10 mouse cellular contexts compared by ENCODE assay signal in genomic region chr4:140610841-140611609, GRCm38 (mm10). TPM values are rescaled to one million over a fixed set of nuclear protein-coding genes. Genes with fewer than 3 reads are reported as not detected.
DNase-seq lines count a peak whose midpoint lies in the region; ATAC-seq and TF ChIP-seq lines count a peak whose summit lies in the region.
"Had no signal": no experiment of that assay in that cellular context is flagged by ENCODE, and none has a peak within 500 bp of the region (broad histone marks: within the 10 kb centered on the region; RNA-seq: fewer than 3 reads in every experiment).

No protein-coding gene starts in this region.

- H3K36me3 ChIP-seq in intestine, embryonic 14.5 days (ENCODE audit: control insufficient read depth, insufficient read depth, low read length), result peaks cover 42% of the 10 kb centered on the region
- peaks cover 11% of the 10 kb centered on the region; the same call in 1 of the 2 replicates for H3K36me3 ChIP-seq in intestine, postnatal 0 days (ENCODE audit: control insufficient read depth, insufficient read depth)
- peaks cover 6% of the 10 kb centered on the region; the same call in 1 of the 2 replicates for H3K36me3 ChIP-seq in heart, embryonic 15.5 days
- no peaks in the 10 kb centered on the region for H3K36me3 ChIP-seq in lung, postnatal 0 days (ENCODE audit: insufficient read depth, low read length)

- H3K4me3 ChIP-seq in intestine, embryonic 14.5 days (ENCODE audit: low read depth, low read length), result no peak overlapping the region
- H3K4me3 ChIP-seq in intestine, postnatal 0 days (ENCODE audit: low read depth, low read length), result no peak overlapping the region
- H3K4me3 ChIP-seq in heart, embryonic 15.5 days, result no peak overlapping the region
- H3K4me3 ChIP-seq in lung, postnatal 0 days (ENCODE audit: low read depth, low read length), result no peak overlapping the region
- H3K4me3 ChIP-seq: midbrain, embryonic 12.5 days had no signal

- H3K4me2 ChIP-seq in intestine, embryonic 14.5 days (ENCODE audit: low read length), result peak overlapping the region; percentile 12; the same call in 1 of the 2 replicates
- no peak overlapping the region for H3K4me2 ChIP-seq in intestine, postnatal 0 days (replicated peaks; ENCODE audit: low read depth)
- peak overlapping the region; percentile 3; the same call in 1 of the 2 replicates for H3K4me2 ChIP-seq in heart, embryonic 15.5 days
- no peak overlapping the region for H3K4me2 ChIP-seq in lung, postnatal 0 days (replicated peaks; ENCODE audit: low read depth, low read length)
- H3K4me2 ChIP-seq: midbrain, embryonic 12.5 days had no signal

- TF ChIP-seq EP300 in lung, postnatal 0 days (IDR thresholded peaks at IDR 0.05), result no peak

- peak; percentile 63 for DNase-seq in intestine, embryonic 14.5 days (ENCODE audit: low spot score)
- peak; percentile 70 for DNase-seq in ZHBTc4 (ENCODE audit: low read depth, low spot score)
- DNase-seq in lung, postnatal 0 days (ENCODE audit: low spot score), result peak; percentile 64
- no peak for DNase-seq in layer of hippocampus, adult 18-20 months (ENCODE audit: low spot score in 2 of 2)
- no peak for DNase-seq in thymus, postnatal 0 days (ENCODE audit: low spot score)

- no peaks in the 10 kb centered on the region for H3K27me3 ChIP-seq in intestine, embryonic 14.5 days (replicated peaks; ENCODE audit: control insufficient read depth, insufficient read depth, low read length)
- H3K27me3 ChIP-seq in intestine, postnatal 0 days (replicated peaks; ENCODE audit: control insufficient read depth, insufficient read depth, low read length), result no peaks in the 10 kb centered on the region
- no peaks in the 10 kb centered on the region for H3K27me3 ChIP-seq in heart, embryonic 15.5 days
- no peaks in the 10 kb centered on the region for H3K27me3 ChIP-seq in lung, postnatal 0 days (replicated peaks; ENCODE audit: insufficient read depth, low read length)
- H3K27me3 ChIP-seq: midbrain, embryonic 12.5 days; Patski had no signal

- no peak for TF ChIP-seq CTCF in intestine, postnatal 0 days (IDR thresholded peaks at IDR 0.05; ENCODE audit: low read depth)
- TF ChIP-seq CTCF in lung, postnatal 0 days (IDR thresholded peaks at IDR 0.05), result no peak

- WGBS in intestine, embryonic 14.5 days, result 15% methylated on average over 12 of the region's 12 CpGs
- WGBS in intestine, postnatal 0 days, result 45% methylated on average over 12 of the region's 12 CpGs
- 26% methylated on average over 12 of the region's 12 CpGs for WGBS in heart, embryonic 15.5 days
- 25% methylated on average over 12 of the region's 12 CpGs for WGBS in lung, postnatal 0 days

- no peak for ATAC-seq in intestine, embryonic 14.5 days (replicated peaks; ENCODE audit: low FRiP score, low TSS enrichment, low read depth)
- no peak for ATAC-seq in intestine, postnatal 0 days
- ATAC-seq in heart, embryonic 15.5 days (replicated peaks; ENCODE audit: insufficient number of reproducible peaks, insufficient read depth, low FRiP score, low read depth), result no peak
- peak; percentile 63 for ATAC-seq in lung, postnatal 0 days
- ATAC-seq in CD4-positive, CD25-positive, alpha-beta regulatory T cell, adult 4 months, result no peak
- ATAC-seq: Patski had no signal

- no peaks in the 10 kb centered on the region for H3K9me3 ChIP-seq in intestine, embryonic 14.5 days (ENCODE audit: control insufficient read depth, low read length)
- H3K9me3 ChIP-seq in intestine, postnatal 0 days (ENCODE audit: control insufficient read depth), result no peaks in the 10 kb centered on the region
- H3K9me3 ChIP-seq in heart, embryonic 15.5 days (replicated peaks), result no peaks in the 10 kb centered on the region
- H3K9me3 ChIP-seq in lung, postnatal 0 days (ENCODE audit: low read length), result no peaks in the 10 kb centered on the region
- H3K9me3 ChIP-seq: midbrain, embryonic 12.5 days had no signal

- peaks cover 21% of the 10 kb centered on the region for H3K4me1 ChIP-seq in intestine, embryonic 14.5 days (replicated peaks; ENCODE audit: control insufficient read depth, insufficient read depth, low read length)
- no peaks in the 10 kb centered on the region for H3K4me1 ChIP-seq in intestine, postnatal 0 days (replicated peaks; ENCODE audit: control insufficient read depth, insufficient read depth, low read length)
- peaks cover 31% of the 10 kb centered on the region for H3K4me1 ChIP-seq in heart, embryonic 15.5 days (replicated peaks)
- H3K4me1 ChIP-seq in lung, postnatal 0 days (ENCODE audit: insufficient read depth, low read depth, low read length), result peaks cover 13% of the 10 kb centered on the region; the same call in 1 of the 2 replicates

- peak overlapping the region; percentile 20; the same call in 1 of the 2 replicates for H3K9ac ChIP-seq in intestine, embryonic 14.5 days (ENCODE audit: low read length)
- H3K9ac ChIP-seq in intestine, postnatal 0 days (ENCODE audit: low read depth, low read length), result no peak overlapping the region
- no peak overlapping the region for H3K9ac ChIP-seq in heart, embryonic 15.5 days
- H3K9ac ChIP-seq in lung, postnatal 0 days (replicated peaks; ENCODE audit: low read depth), result no peak overlapping the region

- H3K27ac ChIP-seq in intestine, embryonic 14.5 days (ENCODE audit: low read depth), result peak overlapping the region; percentile 90
- H3K27ac ChIP-seq in intestine, postnatal 0 days (ENCODE audit: low read depth, low read length), result no peak overlapping the region
- peak overlapping the region; percentile 73 for H3K27ac ChIP-seq in heart, embryonic 15.5 days
- H3K27ac ChIP-seq in lung, postnatal 0 days (ENCODE audit: low read length), result peak overlapping the region; percentile 47
- H3K27ac ChIP-seq: midbrain, embryonic 12.5 days had no signal

RNA-seq across cellular contexts. Expression of gene Arhgef10l, which starts 54.8 kb away (rescaled TPM):
- polyA plus RNA-seq in intestine, embryonic 14.5 days (2014; fragmentation: Nextera tagmentation; extraction: Ambion mirVana), result 15.2 and 16.3 TPM in 2 replicates
- polyA plus RNA-seq in intestine, postnatal 0 days (2015; fragmentation: Nextera tagmentation; extraction: Ambion mirVana), result 3.9 and 5.4 TPM in 2 replicates
- polyA plus RNA-seq in heart, embryonic 15.5 days (2015; fragmentation: Nextera tagmentation; extraction: Ambion mirVana), result 15.3 and 21.8 TPM in 2 replicates
- polyA plus RNA-seq in lung, postnatal 0 days (2015; fragmentation: Nextera tagmentation; extraction: Ambion mirVana), result 9.3 and 9.5 TPM in 2 replicates
- polyA plus RNA-seq in CD4-positive, CD25-positive, alpha-beta regulatory T cell, adult 4 months (2017; shearing (Covaris generic)), result under 1 TPM in 1 of 2 experiments, not detected in 1; 0.16 TPM
- total RNA-seq in layer of hippocampus, adult 18-20 months (2021), result 10 to 100 TPM; 37.0 to 45.2 TPM
- 12.5 and 16.3 TPM in 2 replicates for polyA plus RNA-seq in thymus, postnatal 0 days (2015; fragmentation: Nextera tagmentation; extraction: Ambion mirVana)

Comparison
In these comparisons a context has a peak if more than half of its experiments do, and no peak if none do; other contexts are left out.
1. H3K4me2 ChIP-seq: peak in intestine, embryonic 14.5 days (single experiment) and heart, embryonic 15.5 days (single experiment); none in intestine, postnatal 0 days (single experiment) and lung, postnatal 0 days (single experiment).
2. DNase-seq: peak in intestine, embryonic 14.5 days (single experiment), ZHBTc4 (single experiment) and lung, postnatal 0 days (single experiment); none in layer of hippocampus, adult 18-20 months (0 of 2) and thymus, postnatal 0 days (single experiment).